Mouse (Mus musculus) gastrocnemius, postnatal 25 days (tissue): ENCODE measurements at regions not wholly inside any gene's neighbourhood (a gene's known extent, or its start where the extent isn't known, plus 50 kb on each side); places are given as distances from the start of the nearest gene placed in this dataset.
A peak's percentile ranks its signal among the peaks of the same experiment; 100 is the strongest.

Experiments used
- DNase-seq: peaks from one replicate; pipeline ENCODE4 v3.0.0; 2022
- microRNA-seq, 2 experiments: library from miRNA; unstranded; fragments of <30 nt; microRNA quantifications; one replicate each; pipeline ENCODE4 v1.2.0; 2021; ENCODE audit warnings: borderline replicate concordance in 2 of 2

DNA sequence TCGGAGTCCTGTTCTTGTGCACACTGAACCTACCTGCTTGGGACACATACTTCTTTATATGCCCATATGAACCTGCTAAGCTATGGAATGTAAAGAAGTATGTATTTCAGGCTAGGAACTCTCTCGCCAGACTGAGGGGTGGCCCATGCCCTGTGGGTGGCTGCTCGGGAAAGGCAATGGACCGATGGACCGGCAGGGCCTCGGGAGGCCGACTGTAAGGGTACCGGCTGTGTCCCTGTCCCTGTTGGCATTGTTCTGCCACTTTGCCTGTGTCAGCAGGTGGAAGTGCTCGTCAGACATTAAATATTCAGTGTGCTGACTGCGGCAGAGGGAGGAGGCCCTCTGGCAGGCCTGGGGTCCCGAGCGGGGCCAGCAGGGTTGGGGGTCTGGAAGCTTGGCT is 54.5 kb upstream of the Gata5 start:
- DNase-seq, result no peak

- no peak for DNase-seq
These were observed 53.6 kb upstream of the Gata5 start for GRCm38 (mm10) chr2:180388122-180388521.

DNA sequence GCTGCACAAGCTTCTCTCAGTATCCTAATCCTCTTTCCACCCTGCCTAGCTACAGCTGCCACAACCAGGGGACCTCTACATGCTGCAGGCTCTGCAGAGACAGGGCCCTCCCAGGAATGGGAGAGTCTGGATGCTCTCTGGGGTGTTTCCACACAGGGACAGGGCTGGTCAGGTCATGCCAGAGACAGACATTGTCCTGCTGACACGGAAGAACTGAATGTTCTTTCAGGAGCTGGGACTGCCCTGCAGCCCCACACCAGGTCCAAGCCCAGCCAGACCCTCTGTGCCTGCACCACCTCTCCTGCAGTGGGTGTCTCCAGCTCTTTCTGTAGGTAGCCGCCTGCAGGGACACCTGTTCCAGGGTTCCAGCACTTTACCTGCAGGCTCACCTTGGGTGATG is 52.8 kb upstream of the Gata5 start:
- DNase-seq, result no peak

- no peak for DNase-seq
These were observed 51.6 kb upstream of the Gata5 start for GRCm38 (mm10) chr2:180385967-180386688.

DNA sequence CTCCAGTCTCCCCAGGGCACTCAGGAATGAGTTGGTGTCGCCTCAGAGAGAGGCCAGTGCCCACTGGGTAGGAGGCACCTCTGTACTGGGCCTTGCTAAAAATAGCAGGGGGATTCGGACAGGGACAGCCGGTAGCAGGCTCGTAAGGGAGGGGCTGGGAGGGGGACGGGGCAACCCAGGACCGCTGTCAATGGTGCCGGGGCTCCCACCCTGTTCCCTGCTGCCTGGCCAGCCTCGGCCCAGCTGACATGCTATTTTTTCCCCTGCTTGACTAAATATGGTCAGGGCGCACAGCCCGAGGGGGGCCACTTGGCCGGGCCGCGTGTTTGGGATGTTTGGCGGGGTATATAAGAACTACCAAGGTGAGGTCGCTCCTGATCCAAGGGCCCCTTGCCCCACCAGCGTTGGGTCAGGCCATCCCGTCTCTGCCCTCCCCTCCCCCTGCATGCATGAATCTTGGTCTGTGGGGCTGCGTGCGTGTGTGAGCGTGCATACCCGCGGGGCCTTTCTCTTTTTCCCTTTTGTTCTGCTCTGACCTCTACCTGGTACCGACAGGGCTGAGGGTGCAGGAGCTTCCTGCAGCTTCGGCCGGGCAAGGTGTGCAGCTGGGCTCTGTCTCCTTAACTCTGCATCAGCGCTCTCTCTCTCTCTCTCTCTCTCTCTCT is 50.9 kb upstream of the Gata5 start:
- DNase-seq, result peak; percentile 91

Small RNAs in the stretch of these regions (microRNA-seq; reads per million reads assigned to microRNA genes)
- 2.9 to 5.9 reads per million in 2 experiments for gene Mir133a-2
- 16.9 to 22.8 reads per million in 2 experiments for gene Mir1a-1
